Mouse (Mus musculus) kidney, adult 2 months (tissue): ENCODE results near the gene Capn13.

Source experiments
- CTCF ChIP-seq: fragments of 200-500 bp; conservative IDR thresholded peaks from 2 replicates; pipeline ENCODE4 v1.5.1; 2011; ENCODE audit warnings: low read depth, mild to moderate bottlenecking, control low read depth, low read length, moderate library complexity, mixed read lengths; ENCODE audit not compliant: insufficient read depth, insufficient read length
- POLR2A ChIP-seq: fragments of 200-500 bp; IDR thresholded peaks from one replicate; pipeline ENCODE4 v1.6.1; 2011; ENCODE audit warnings: low read depth, low read length, control low read depth

DNA sequence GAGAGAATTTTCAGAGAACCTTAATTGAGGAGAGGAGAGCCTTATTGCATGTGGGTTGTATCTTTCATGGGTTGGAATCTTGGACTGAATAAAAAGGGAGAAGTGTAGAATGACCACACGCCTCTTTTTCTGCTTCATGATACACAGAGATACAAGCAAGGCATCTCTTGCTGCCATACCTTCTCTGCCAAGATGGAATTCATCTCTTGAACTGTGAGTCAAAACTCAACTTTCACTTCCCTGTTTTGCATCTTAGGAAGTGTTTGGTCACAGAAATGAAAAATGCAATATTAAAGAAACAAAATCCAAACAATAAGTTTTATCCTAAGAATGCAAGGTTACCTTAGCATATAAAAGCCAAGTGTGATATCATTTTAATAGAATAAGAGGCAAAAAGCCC, 40.1 kb upstream of the Capn13 start:
- TF ChIP-seq CTCF (no peak), POLR2A (no peak)
